Mouse (Mus musculus): Measurements from ENCODE around the gene Pibf1. TPM values are rescaled to one million over a fixed set of nuclear protein-coding genes. Genes with fewer than 3 reads are reported as not detected.

Pibf1 gene
- polyA plus RNA-seq, 1 experiment from 2014 or later = 19.6 TPM

- Histone ChIP-seq H3K4me3 (no peak overlapping the region), H3K36me3 (no peaks in the 10 kb centered on the region), H3K9me3 (no peaks in the 10 kb centered on the region), H3K4me2 (replicated peaks) (no peak overlapping the region), H3K9ac (replicated peaks) (no peak overlapping the region), H3K27me3 (no peaks in the 10 kb centered on the region), H3K27ac (replicated peaks) (no peak overlapping the region), H3K4me1 (no peaks in the 10 kb centered on the region)
- WGBS = 98% methylated on average over 4 of the region's 4 CpGs
- ATAC-seq (replicated peaks) = no peak
Measured at GRCm38 (mm10) chr14:99225929-99226328, 126.7 kb downstream of the Pibf1 start.

DNA sequence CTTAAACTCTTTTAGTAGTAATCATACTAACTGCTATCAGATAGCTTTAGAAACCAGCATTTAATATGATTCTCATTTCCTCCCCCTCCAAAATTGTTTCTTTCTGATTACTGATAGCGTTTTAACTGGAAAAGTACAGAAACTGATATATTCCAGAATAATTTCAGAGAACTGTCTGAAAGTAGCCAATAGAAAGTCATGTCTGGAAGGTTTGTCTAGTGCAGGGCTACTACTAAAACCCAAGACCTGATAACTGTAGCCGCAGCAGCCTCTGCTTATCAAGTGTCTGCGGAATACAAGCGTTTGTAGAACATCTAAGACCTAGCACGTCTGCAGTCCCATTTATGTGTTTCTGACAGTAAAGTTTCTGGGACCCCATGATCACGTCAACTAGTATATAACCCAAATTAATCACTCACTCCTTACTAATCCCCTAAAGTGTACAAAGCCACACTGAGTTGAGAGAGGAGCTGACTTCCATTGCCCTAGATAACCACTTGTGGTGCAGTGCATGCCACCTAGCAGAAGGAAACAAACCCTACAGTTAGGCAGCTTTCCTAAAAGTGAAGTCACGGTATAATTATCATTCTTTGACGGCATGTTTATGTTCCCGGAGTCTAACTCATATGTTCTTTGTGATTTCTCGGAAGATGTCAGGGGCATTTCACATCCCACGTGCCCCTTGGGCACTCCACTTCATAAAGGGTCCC lies 130.0 kb downstream of the Pibf1 start:
- no peak for ATAC-seq (replicated peaks)
- Histone ChIP-seq H3K9ac (replicated peaks) (no peak overlapping the region), H3K9me3 (no peaks in the 10 kb centered on the region), H3K36me3 (no peaks in the 10 kb centered on the region), H3K27ac (replicated peaks) (no peak overlapping the region), H3K27me3 (no peaks in the 10 kb centered on the region), H3K4me3 (no peak overlapping the region), H3K4me1 (no peaks in the 10 kb centered on the region), H3K4me2 (replicated peaks) (no peak overlapping the region)
- WGBS = 93% methylated on average over 11 of the region's 11 CpGs

DNA sequence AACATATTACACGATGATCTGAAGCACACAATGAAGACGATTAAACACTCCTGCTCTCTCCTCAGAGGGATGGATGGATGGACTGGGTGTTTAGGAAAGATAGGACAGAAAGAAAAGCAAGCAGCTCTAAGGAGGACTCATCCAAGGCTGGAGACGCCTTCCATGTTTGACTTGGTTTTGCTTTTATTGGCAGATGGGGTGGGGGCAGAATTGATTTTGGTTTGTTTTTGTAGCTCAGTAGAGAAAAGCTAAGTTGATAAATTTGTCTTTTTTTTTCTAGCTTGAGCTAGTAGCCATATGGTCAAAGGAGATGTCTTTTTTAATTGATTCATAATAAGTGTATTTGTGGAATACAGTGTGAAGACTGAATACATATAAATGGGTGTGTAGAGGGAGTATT lies 133.8 kb downstream of the Pibf1 start:
- Histone ChIP-seq H3K4me2 (replicated peaks) (no peak overlapping the region), H3K36me3 (no peaks in the 10 kb centered on the region), H3K4me1 (no peaks in the 10 kb centered on the region), H3K4me3 (no peak overlapping the region), H3K27ac (replicated peaks) (no peak overlapping the region), H3K9me3 (no peaks in the 10 kb centered on the region), H3K9ac (replicated peaks) (no peak overlapping the region), H3K27me3 (no peaks in the 10 kb centered on the region)
- 94% methylated on average over 3 of the region's 3 CpGs for WGBS
- ATAC-seq (replicated peaks) = no peak

DNA sequence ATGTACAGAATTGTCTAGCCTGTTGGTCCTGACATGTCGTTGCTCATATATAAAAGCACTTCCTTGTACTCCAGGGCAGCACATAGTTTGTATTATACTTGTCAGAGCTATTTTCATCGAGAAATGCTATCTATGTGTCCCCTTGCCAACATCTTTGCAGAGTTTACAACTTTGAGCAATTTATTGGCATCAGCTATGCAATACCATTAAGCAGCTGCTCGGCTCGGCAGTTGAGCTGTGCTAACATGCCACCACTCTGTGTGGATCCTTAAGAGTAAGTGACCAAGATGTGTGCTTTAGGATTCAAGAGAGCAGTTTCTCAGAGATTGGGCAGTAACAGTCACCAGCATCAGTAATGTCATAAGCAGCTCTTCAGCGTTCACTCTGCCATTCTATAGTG lies 137.9 kb downstream of the Pibf1 start:
- WGBS = 76% methylated on average over 5 of the region's 5 CpGs
- Histone ChIP-seq H3K27ac (replicated peaks) (no peak overlapping the region), H3K27me3 (no peaks in the 10 kb centered on the region), H3K36me3 (no peaks in the 10 kb centered on the region), H3K4me1 (no peaks in the 10 kb centered on the region), H3K4me2 (replicated peaks) (no peak overlapping the region), H3K4me3 (no peak overlapping the region), H3K9ac (replicated peaks) (no peak overlapping the region), H3K9me3 (no peaks in the 10 kb centered on the region)
- ATAC-seq (replicated peaks) = no peak

DNA sequence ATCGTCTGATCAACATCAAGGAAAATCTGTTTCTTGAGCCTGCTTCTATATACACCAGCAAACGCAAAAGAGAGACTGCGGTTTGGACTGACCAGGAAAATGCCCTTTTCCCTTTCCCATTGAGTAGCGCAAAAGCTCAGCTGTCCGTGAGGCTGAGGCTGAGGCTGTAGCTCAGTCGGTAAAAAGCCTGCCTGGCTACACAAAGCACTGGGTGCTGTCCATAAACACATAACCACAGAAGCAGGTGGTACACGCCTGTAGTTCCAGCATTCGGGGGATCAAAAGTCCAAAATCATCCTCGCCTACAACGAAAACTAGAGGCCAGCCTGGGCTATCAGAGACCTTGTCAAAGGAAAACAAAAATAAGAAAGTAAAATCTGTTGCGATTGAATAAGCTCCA lies 141.3 kb downstream of the Pibf1 start:
- WGBS = 78% methylated on average over 11 of the region's 11 CpGs
- H3K27ac ChIP-seq (replicated peaks) = no peak overlapping the region
- no peak for ATAC-seq (replicated peaks)
- H3K4me2 ChIP-seq (replicated peaks) = no peak overlapping the region
- no peak overlapping the region for H3K9ac ChIP-seq (replicated peaks)
- H3K4me1 ChIP-seq = no peaks in the 10 kb centered on the region
- H3K27me3 ChIP-seq = no peaks in the 10 kb centered on the region
- H3K4me3 ChIP-seq = no peak overlapping the region
- no peaks in the 10 kb centered on the region for H3K9me3 ChIP-seq
- H3K36me3 ChIP-seq = no peaks in the 10 kb centered on the region

DNA sequence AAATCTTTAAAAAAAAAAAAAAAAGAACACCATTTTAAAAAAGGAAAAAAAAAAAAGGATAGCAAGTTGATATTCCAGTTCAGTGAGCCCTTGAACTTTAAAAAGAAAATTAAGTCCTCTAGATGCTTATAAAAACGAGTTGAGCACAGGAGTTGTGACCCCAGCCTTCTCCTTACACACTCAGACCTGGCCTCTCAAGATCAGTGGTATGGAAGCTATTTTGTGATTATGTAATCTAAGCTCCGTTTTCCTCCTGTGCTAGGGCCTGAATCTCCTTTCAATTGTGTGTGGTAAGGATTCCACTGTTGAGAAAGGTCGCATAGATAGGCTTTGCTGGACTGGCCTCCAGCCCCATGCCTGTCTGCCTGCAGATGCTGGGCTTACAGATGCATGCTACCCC lies 145.3 kb downstream of the Pibf1 start:
- H3K4me2 ChIP-seq (replicated peaks) = no peak overlapping the region
- ATAC-seq (replicated peaks) = no peak
- no peaks in the 10 kb centered on the region for H3K4me1 ChIP-seq
- H3K27me3 ChIP-seq = no peaks in the 10 kb centered on the region
- no peak overlapping the region for H3K27ac ChIP-seq (replicated peaks)
- no peak overlapping the region for H3K4me3 ChIP-seq
- H3K9ac ChIP-seq (replicated peaks) = no peak overlapping the region
- H3K9me3 ChIP-seq = no peaks in the 10 kb centered on the region
- 73% methylated on average over 3 of the region's 3 CpGs for WGBS
- no peaks in the 10 kb centered on the region for H3K36me3 ChIP-seq

DNA sequence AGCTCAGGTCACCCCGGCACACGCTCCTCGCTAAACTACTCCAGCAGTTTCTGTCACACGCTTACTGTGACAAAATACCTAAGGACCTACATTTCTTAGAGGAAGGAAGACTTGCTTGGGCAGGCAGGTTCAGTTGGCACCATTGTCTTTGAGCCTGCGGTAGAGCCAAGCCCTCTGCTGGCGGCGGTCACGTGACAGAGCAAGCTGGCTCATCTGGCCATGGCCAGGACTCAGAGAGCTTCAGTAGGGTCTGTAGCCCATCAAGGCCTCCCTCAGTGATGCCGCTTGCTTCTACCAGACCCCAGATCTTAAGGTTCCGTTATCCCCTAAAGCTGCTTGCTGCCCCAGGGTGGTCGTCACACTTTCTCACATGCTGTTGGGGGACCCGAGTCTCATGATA lies 162.8 kb downstream of the Pibf1 start:
- Histone ChIP-seq H3K4me2 (replicated peaks) (no peak overlapping the region), H3K9ac (replicated peaks) (no peak overlapping the region), H3K27me3 (no peaks in the 10 kb centered on the region), H3K4me3 (no peak overlapping the region), H3K9me3 (no peaks in the 10 kb centered on the region), H3K27ac (replicated peaks) (no peak overlapping the region), H3K36me3 (no peaks in the 10 kb centered on the region), H3K4me1 (no peaks in the 10 kb centered on the region)
- WGBS = 95% methylated on average over 12 of the region's 12 CpGs
- ATAC-seq (replicated peaks) = no peak

- Histone ChIP-seq H3K27me3 (no peaks in the 10 kb centered on the region), H3K4me1 (no peaks in the 10 kb centered on the region), H3K4me2 (replicated peaks) (no peak overlapping the region), H3K9ac (replicated peaks) (no peak overlapping the region), H3K4me3 (no peak overlapping the region), H3K27ac (replicated peaks) (no peak overlapping the region), H3K9me3 (no peaks in the 10 kb centered on the region), H3K36me3 (no peaks in the 10 kb centered on the region)
- ATAC-seq (replicated peaks) = no peak
- 91% methylated on average over 6 of the region's 6 CpGs for WGBS
Measured at GRCm38 (mm10) chr14:99263816-99264215, 164.6 kb downstream of the Pibf1 start.

GRCm38 (mm10) chr14:99265791-99266190 lies 166.6 kb downstream of the Pibf1 start:
- 94% methylated on average over 14 of the region's 14 CpGs for WGBS
- H3K36me3 ChIP-seq = no peaks in the 10 kb centered on the region
- no peak overlapping the region for H3K9ac ChIP-seq (replicated peaks)
- no peak overlapping the region for H3K4me3 ChIP-seq
- no peak overlapping the region for H3K4me2 ChIP-seq (replicated peaks)
- ATAC-seq (replicated peaks) = no peak
- H3K9me3 ChIP-seq = no peaks in the 10 kb centered on the region
- H3K4me1 ChIP-seq = no peaks in the 10 kb centered on the region
- H3K27me3 ChIP-seq = no peaks in the 10 kb centered on the region
- H3K27ac ChIP-seq (replicated peaks) = no peak overlapping the region

DNA sequence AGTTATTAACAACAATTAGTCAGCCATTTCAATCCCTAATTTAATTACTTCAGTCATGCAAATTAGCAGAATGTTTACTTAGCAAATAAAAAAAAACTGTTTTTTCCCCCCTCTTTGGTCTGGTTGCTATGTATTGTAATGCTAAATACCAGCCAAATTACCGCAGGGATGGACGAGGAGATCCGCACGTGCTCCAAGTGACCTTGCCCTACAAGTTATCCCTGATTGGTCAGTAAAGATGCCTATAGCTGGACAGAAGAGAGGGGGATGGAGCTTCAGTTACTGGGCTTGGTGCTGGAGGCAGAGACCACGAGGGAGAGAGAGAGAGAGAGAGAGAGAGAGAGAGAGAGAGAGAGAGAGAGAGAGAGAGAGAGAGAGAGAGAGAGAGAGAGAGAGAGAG lies 167.5 kb downstream of the Pibf1 start:
- WGBS = 37% methylated on average over 5 of the region's 5 CpGs
- no peaks in the 10 kb centered on the region for H3K27me3 ChIP-seq
- H3K27ac ChIP-seq (replicated peaks) = no peak overlapping the region
- H3K9me3 ChIP-seq = no peaks in the 10 kb centered on the region
- no peak for ATAC-seq (replicated peaks)
- H3K4me3 ChIP-seq = no peak overlapping the region
- no peaks in the 10 kb centered on the region for H3K4me1 ChIP-seq
- H3K4me2 ChIP-seq (replicated peaks) = no peak overlapping the region
- H3K9ac ChIP-seq (replicated peaks) = no peak overlapping the region
- no peaks in the 10 kb centered on the region for H3K36me3 ChIP-seq

DNA sequence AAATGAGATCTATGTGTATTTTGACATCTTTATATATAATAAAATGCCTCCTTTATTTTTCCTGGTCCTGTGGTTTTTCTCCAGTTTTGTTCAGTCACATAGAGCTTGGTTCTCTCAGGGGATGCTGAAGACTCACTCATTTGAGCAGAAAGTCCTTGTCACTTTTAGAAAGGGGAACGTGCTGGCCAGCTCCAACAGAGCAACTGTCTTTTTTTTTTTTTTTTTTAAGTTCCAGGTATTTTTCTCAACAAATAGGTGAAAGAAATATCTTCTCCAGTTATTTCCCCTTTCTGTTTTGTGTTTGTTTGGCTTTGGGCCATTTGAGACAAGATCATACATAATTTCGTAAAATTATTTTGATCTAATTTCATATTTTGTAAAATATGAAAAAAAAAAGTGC lies 174.8 kb downstream of the Pibf1 start:
- Histone ChIP-seq H3K9ac (replicated peaks) (no peak overlapping the region), H3K4me1 (0 out of 2 replicates have a peak, but pooled peaks cover 3% of the 10 kb centered on the region), H3K4me2 (replicated peaks) (no peak overlapping the region), H3K36me3 (no peaks in the 10 kb centered on the region), H3K27me3 (no peaks in the 10 kb centered on the region), H3K27ac (replicated peaks) (no peak overlapping the region), H3K4me3 (no peak overlapping the region), H3K9me3 (no peaks in the 10 kb centered on the region)
- 84% methylated on average over 2 of the region's 2 CpGs for WGBS
- no peak for ATAC-seq (replicated peaks)

- no peaks in the 10 kb centered on the region for H3K9me3 ChIP-seq
- WGBS = 67% methylated on average over 4 of the region's 4 CpGs
Measured at GRCm38 (mm10) chr14:99275827-99276226, 176.6 kb downstream of the Pibf1 start.

GRCm38 (mm10) chr14:99278312-99278711 lies 179.1 kb downstream of the Pibf1 start:
- Histone ChIP-seq H3K4me3 (no peak overlapping the region), H3K36me3 (no peaks in the 10 kb centered on the region), H3K4me2 (replicated peaks) (no peak overlapping the region), H3K4me1 (0 out of 2 replicates have a peak, but pooled peaks cover 3% of the 10 kb centered on the region), H3K27me3 (no peaks in the 10 kb centered on the region), H3K9ac (replicated peaks) (no peak overlapping the region), H3K9me3 (no peaks in the 10 kb centered on the region), H3K27ac (replicated peaks) (no peak overlapping the region)
- ATAC-seq (replicated peaks) = no peak
- WGBS = 13% methylated on average over 9 of the region's 9 CpGs

More at GRCm38 (mm10) chr14:99275827-99276226, 176.6 kb downstream of the Pibf1 start:
- no peaks in the 10 kb centered on the region for H3K36me3 ChIP-seq
- H3K4me3 ChIP-seq = no peak overlapping the region
- no peak for ATAC-seq (replicated peaks)
- H3K9ac ChIP-seq (replicated peaks) = no peak overlapping the region
- 0 out of 2 replicates have a peak, but pooled peaks cover 3% of the 10 kb centered on the region for H3K4me1 ChIP-seq
- H3K4me2 ChIP-seq (replicated peaks) = no peak overlapping the region
- H3K27me3 ChIP-seq = no peaks in the 10 kb centered on the region
- no peak overlapping the region for H3K27ac ChIP-seq (replicated peaks)

Measured in forebrain, embryonic 15.5 days (tissue).